ENCODE assay signal across 11 mouse cellular contexts in genomic region chrX:104179257-104179656, GRCm38 (mm10). TPM values are rescaled to one million over a fixed set of nuclear protein-coding genes. Genes with fewer than 3 reads are reported as not detected.
DNase-seq lines count a peak whose midpoint lies in the region; ATAC-seq and TF ChIP-seq lines count a peak whose summit lies in the region.
"Had no signal": no experiment of that assay in that cellular context is flagged by ENCODE, and none has a peak within 500 bp of the region (broad histone marks: within the 10 kb centered on the region; RNA-seq: fewer than 3 reads in every experiment).

No protein-coding gene starts in this region.

- TF ChIP-seq EP300 in liver, postnatal 0 days (IDR thresholded peaks at IDR 0.05; ENCODE audit: low read depth), result no peak

- H3K4me2 ChIP-seq in liver, postnatal 0 days (ENCODE audit: low read depth, low read length), result no peak overlapping the region
- H3K4me2 ChIP-seq: heart, embryonic 13.5 days; stomach, embryonic 15.5 days had no signal

- no peak overlapping the region for H3K4me3 ChIP-seq in gastrocnemius, adult 2 months
- H3K4me3 ChIP-seq in liver, postnatal 0 days (ENCODE audit: low read depth, low read length), result no peak overlapping the region
- H3K4me3 ChIP-seq: heart, embryonic 13.5 days; megakaryocyte, embryonic 14.5 days; stomach, embryonic 15.5 days had no signal

- DNase-seq in gastrocnemius, adult 2 months, result peak; percentile 12
- DNase-seq in gastrocnemius, adult 8-10 months (ENCODE audit: low spot score in 2 of 2), result no peak
- peak; percentile 20 for DNase-seq in right cerebral cortex, adult 18-20 months
- no peak for DNase-seq in right cerebral cortex, postnatal 25 days
- peak; percentile 23 for DNase-seq in c-Kit-positive CD71-negative TER-119-negative erythroid progenitor cells, embryonic 14.5 days (ENCODE audit: low read depth)
- DNase-seq in gastrocnemius, postnatal 14 days, result peak; percentile 4
- peak; percentile 25 for DNase-seq in liver, postnatal 0 days
- peak; percentile 25 for DNase-seq in thymus, postnatal 14 days

- no peaks in the 10 kb centered on the region for H3K27me3 ChIP-seq in liver, postnatal 0 days (ENCODE audit: insufficient read depth, low read length)
- H3K27me3 ChIP-seq: stomach, embryonic 15.5 days had no signal

- H3K9ac ChIP-seq in liver, postnatal 0 days (replicated peaks), result no peak overlapping the region
- H3K9ac ChIP-seq: heart, embryonic 13.5 days; stomach, embryonic 15.5 days had no signal

- no peaks in the 10 kb centered on the region for H3K36me3 ChIP-seq in liver, postnatal 0 days (replicated peaks; ENCODE audit: insufficient read depth, low read length)
- H3K36me3 ChIP-seq: heart, embryonic 13.5 days; stomach, embryonic 15.5 days had no signal

- TF ChIP-seq CTCF in gastrocnemius, adult 2 months (IDR thresholded peaks at IDR 0.05), result peak; percentile 83
- TF ChIP-seq CTCF in liver, postnatal 0 days (IDR thresholded peaks at IDR 0.05; ENCODE audit: low read depth), result peak; percentile 76

- no peak for ATAC-seq in liver, postnatal 0 days

- intact Hi-C loops in gastrocnemius, adult 2 months (cut with DNase I), result loop anchor here (5.0 kb wide), 1 partner anchor 828 kb away; no protein-coding TSS in a partner anchor
- intact Hi-C loops in gastrocnemius, postnatal 14 days (cut with DNase I; ENCODE audit: low total_unique reads), result no loop called here

- no peaks in the 10 kb centered on the region for H3K9me3 ChIP-seq in liver, postnatal 0 days (ENCODE audit: low read length)
- H3K9me3 ChIP-seq: heart, embryonic 13.5 days; megakaryocyte, embryonic 14.5 days; stomach, embryonic 15.5 days had no signal

- WGBS in liver, postnatal 0 days (ENCODE audit: insufficient replicate concordance), result 13% methylated on average over 2 of the region's 2 CpGs

- no peaks in the 10 kb centered on the region for H3K4me1 ChIP-seq in liver, postnatal 0 days (ENCODE audit: insufficient read depth)
- H3K4me1 ChIP-seq: heart, embryonic 13.5 days; megakaryocyte, embryonic 14.5 days; stomach, embryonic 15.5 days had no signal

- H3K27ac ChIP-seq in gastrocnemius, adult 2 months, result no peak overlapping the region
- H3K27ac ChIP-seq in liver, postnatal 0 days (ENCODE audit: low read depth), result no peak overlapping the region
- H3K27ac ChIP-seq: heart, embryonic 13.5 days; stomach, embryonic 15.5 days had no signal

RNA-seq across cellular contexts. Expression of gene Nexmif, which starts 21.7 kb away (rescaled TPM):
- under 1 TPM; 0.03 to 0.08 TPM for total RNA-seq in gastrocnemius, adult 2 months (2021)
- under 1 TPM in 2 of 4 experiments, not detected in 2; 0.02 to 0.07 TPM for total RNA-seq in gastrocnemius, adult 8-10 months (2022)
- total RNA-seq in gastrocnemius, postnatal 14 days (2021), result under 1 TPM; 0.13 to 0.25 TPM
- 0.06 and 0.07 TPM in 2 replicates for polyA plus RNA-seq in liver, postnatal 0 days (2015; fragmentation: Nextera tagmentation; extraction: Ambion mirVana)

Comparison
In these comparisons a context has a peak if more than half of its experiments do, and no peak if none do; other contexts are left out.
1. DNase-seq: peak in gastrocnemius, adult 2 months (single experiment), right cerebral cortex, adult 18-20 months (single experiment), c-Kit-positive CD71-negative TER-119-negative erythroid progenitor cells, embryonic 14.5 days (single experiment), gastrocnemius, postnatal 14 days (single experiment), liver, postnatal 0 days (single experiment) and thymus, postnatal 14 days (single experiment); none in gastrocnemius, adult 8-10 months (0 of 2) and right cerebral cortex, postnatal 25 days (single experiment).